Mouse (Mus musculus) stomach, postnatal 0 days (tissue): ENCODE measurements around the gene Clic4.

Experiments used
- CTCF ChIP-seq: IDR thresholded peaks from 2 replicates; pipeline ENCODE4 v1.5.1; 2016; ENCODE audit warnings: antibody characterized with exemption, low read depth, mild to moderate bottlenecking, moderate library complexity
- EP300 ChIP-seq: optimal IDR thresholded peaks from 2 replicates; pipeline ENCODE3; 2016; ENCODE audit warnings: antibody characterized with exemption

GRCm38 (mm10) chr4:135242913-135243541, 29.6 kb downstream of the Clic4 start:
- TF ChIP-seq CTCF (no peak), EP300 (no peak)
